Mouse (Mus musculus): ENCODE results near the gene Prrg2.

DNA sequence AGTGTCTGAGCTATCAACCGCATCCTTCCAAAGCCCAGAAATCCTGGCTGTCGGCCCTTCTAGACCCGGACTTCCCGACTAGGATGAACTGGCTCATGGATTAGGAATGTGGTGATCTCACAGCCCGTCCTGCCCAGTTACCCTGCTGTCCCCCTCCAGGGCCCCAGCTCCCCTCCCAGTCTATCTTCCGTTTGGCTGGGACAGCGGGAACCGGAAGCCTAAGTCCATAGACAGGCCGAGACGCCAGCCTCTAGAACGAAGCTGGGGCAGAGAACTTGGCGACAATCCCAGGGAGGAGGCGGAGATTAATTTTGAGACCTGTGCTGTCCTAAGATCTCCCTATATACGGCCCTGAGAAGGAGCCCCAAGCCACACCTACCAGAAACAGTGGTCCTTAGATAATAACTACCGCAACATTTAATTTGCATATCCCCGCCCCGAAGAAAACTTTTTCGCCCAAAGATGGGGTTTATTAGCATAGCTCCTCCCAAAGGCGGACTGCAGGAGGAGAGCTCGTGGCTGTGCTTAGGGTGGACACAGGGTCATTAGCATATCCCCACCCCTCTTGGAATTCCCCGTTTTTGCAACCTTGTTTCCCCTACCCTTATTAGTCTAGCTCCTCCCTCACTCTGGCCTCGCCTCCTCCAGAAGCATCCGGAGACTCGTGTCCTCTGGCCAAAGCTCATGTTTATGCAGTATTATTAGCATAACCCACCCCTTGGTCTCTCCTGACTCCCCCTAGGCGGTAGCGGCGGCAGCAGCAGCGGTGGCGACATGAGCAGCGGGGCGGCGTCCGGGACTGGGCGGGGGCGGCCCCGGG lies 45.0 kb downstream of the Prrg2 start, which contains the start of gene Rras:
- TF ChIP-seq TAL1 (IDR thresholded peaks at IDR 0.05; ENCODE audit: low read length): no peak
- TF ChIP-seq GATA1 (IDR thresholded peaks at IDR 0.05; ENCODE audit: low read length): 0 out of 2 replicates have a peak, but pooled peaks have one; percentile 21
